Mouse (Mus musculus) right cerebral cortex, postnatal 36 days (tissue): ENCODE results near the gene Ptprc.
A peak's percentile ranks its signal among the peaks of the same experiment; 100 is the strongest.

Experiments used
- DNase-seq, 2 experiments: peaks; one replicate each; pipeline ENCODE4 v3.0.0; 2022; ENCODE audit warnings: low spot score in 2 of 2, mixed read lengths in 1 of 2

Gene Ptprc

DNA sequence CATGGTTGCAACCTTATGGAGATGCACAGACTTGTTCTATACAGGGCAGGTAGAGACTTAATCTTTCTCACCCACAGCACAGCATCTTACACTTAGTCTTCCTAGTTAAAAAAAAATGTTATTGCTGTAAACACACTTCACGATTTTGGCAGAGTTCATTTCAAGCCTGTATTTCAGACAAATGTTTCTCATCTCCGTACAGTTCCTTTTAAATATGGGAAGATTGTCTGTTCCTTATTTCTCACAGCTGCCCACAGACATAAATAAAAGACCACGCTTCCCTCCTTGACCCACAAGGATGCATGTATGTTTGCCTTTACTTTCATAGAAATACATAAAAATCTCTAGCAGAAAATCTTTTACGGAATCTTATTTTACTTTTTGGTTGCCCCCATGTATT lies 22.4 kb downstream of the Ptprc start:
- no peak for DNase-seq

DNA sequence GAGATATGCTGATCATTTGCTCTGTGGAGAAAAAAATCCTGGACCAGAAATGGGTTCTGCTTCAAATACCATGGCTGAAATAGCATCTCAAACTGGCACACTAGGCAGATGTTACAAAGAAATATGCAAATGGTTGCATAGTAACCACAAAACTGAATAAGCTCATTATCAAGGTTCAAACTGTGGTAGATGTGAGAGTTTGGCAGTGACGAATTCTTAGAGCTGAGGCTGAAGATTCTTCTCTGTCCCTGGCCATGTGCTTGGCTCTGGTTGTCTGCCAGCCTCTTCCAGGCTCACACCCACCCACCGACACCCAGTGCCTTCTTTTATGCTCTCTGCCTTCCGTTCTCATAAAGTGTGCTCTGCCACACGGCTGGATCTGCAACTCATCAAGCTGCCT lies 26.7 kb downstream of the Ptprc start:
- peak; percentile 74 to 87 for DNase-seq

DNA sequence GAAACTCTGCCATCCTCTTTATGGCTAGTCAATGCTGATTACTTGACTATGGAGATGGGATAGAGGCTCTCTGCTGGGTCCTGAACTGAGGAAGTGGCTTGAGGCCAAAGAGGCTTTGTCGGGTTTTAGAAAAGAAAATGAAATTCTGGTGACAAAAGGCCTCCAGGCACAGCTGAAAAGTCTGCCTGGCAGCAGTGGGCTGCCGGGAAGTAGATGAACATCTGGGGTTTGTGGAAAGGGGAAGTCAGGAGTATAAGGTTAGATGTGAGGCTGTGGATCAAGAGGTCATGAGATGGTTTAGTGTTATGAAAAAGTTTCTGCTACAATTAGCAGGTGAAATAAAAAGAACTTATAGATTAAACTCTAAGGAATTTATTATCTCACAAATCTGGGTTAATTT lies 29.9 kb downstream of the Ptprc start:
- DNase-seq = no peak

DNA sequence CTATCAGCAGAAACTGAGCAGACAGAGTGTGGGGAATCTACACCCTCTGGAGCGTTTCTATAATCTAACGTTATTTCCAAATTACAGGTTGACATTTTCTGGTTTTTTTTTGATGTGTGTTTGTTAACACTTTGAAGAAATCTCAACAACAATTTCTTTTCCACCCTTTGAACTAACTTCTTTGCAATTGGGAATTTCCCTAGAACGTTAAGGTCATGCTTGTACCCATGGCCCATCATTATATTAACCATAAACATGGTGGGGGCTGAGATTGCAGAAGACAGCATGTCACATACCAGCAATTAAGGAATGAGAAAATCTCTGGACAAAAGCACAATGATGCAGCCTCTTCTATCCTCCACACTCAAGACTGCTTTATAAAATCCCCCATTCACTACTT lies 30.4 kb downstream of the Ptprc start:
- no peak for DNase-seq

DNA sequence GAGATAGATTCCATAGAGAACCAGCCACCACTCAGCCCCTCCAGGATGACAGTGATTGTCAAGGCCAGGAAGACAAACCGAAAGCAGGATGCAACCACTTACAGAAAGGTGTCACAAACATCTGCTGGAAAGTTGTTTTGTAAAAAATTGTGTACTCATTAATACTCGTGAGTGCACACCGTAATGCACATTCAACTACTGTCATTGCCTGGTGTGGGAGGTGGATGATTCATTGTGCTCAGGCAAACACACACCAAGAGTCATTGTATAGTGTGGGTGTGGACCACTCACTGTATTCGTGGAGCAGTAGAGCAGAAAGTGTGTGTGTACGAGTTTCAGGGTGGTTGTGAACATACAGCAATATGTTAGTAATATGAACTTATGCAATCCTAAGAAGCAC lies 31.1 kb downstream of the Ptprc start:
- no peak for DNase-seq

DNA sequence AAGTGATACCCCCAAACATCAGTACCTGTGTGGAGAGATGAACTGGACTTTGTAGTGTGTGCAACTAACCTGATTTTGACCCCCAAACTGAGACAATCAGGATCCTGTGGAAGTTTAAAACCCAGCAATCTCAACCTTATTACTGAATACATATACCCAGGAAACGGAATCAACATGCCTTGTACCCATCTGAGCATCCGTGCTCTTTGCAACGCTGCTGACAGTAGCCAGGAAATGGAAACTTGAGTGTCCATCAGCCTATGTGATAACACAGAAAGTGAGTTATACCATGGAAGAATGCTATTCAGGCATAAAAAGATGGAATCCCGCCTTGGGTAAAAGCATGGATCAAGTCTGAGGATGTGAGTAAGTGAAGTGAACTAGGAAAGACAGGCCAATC lies 34.7 kb downstream of the Ptprc start:
- no peak for DNase-seq

DNA sequence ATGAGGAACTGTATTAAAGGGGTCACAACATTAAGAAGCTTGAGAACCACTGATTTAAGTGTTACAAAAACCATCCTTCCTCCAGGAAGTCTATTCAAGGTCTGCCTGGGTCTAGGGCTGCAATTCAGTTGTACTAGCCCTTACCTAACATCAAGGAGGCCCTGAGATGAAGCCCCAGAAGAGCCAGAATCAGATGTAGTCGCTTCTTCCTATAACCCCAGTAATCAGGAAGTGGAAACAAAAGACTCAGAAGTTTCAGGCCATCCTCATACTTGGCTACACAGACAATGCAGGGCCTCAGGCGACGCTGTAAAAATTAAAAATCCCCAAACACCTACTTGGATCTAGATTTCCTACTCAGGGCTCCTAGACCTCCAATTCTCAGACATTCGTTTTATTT lies 37.8 kb downstream of the Ptprc start:
- no peak for DNase-seq

DNA sequence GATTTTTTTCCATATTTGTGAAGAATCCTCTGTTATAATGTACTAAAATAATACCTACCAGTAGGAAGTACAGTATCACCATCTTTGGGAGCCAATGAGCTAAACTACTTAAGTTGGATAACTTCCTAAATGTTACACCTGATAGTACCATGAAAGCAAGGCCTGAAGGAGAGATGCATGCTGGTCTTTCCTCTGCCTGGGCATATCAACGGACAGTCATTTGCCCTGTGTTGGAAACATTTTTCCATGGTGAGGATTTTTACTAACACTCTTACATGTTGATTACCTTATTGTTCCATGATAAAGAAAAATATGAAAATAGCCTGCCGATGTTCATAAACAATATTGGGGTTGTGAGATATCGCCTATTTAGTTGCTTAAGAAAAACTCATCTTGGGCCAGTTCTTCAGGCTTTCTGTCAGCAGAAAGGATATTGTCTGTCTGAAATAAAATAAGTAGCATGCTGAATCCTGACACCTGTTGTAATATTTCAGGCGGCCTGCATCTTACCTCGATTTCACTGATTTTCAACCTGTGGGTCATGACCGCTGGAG lies 38.4 kb downstream of the Ptprc start:
- no peak for DNase-seq

DNA sequence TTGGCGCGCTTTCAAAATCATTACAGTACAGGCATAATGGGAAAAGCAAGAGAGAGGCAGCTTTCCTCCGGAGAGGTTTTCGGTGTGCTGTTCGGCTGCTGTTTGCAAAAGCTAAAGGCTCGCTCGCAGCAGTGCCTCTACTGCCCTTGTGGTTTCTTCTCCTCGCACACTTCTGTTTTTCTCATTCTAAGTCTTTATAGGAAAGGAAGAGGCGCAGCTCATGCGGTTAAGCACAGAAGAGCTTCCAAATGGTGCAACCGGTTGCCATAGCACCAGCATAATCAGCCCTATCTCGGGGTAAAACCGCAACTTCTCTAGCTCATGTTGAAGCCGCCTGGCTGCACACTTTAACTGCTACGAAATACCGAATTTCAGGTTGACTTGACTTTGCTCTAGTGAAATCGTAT lies 39.1 kb downstream of the Ptprc start:
- peak; percentile 52 to 75 for DNase-seq

DNA sequence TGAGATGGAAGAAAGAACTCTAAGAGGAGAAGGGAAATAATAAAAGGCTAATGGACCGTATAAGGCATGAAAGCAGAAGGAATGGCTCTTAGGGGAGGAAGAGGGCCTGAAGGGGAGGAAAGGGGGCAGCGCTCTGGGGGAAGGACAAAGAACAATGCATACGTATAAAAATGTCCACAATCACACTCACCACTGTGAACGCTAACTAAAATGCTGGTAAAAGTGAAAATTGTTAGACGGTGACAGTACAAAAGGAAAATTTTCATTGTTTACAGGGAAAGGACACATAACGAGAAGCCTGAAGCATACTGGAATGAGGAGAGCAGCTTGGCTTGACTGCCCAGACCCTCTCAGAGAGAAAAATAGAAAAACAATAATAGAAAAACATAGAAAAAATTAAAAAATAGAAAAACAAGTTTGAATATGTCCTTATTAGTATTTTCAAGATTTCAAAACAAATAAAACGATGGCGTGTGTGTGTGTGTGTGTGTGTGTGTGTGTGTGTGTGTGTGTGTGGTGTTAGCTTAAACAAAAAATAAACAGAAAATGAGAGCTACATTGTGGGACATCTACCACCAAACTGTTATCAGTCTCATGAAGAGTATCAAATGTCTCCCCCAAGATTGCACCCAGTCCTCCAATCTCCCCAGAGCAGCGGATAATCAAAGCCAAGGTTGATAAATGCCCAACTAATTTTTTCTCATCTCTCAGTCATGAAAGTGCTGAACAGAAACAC lies 39.7 kb downstream of the Ptprc start:
- DNase-seq = no peak

DNA sequence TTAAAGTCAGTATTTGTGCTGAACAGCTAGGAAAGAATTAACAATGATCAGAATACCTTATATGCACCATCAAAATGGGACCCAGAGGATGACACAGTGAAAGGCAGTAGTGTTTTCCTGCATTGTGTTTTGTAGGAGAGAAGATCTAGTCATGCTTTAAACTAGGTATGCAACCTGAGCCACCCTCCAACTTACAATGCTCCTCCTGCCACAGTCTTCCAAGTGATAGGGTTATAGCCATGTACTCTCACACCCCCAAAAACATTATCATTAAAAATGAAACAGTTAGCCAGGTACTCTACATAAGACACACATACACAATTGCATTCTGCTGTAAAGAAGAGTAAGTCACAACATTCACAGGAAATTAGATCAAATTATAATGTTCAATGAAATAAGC lies 40.4 kb downstream of the Ptprc start:
- DNase-seq = no peak

DNA sequence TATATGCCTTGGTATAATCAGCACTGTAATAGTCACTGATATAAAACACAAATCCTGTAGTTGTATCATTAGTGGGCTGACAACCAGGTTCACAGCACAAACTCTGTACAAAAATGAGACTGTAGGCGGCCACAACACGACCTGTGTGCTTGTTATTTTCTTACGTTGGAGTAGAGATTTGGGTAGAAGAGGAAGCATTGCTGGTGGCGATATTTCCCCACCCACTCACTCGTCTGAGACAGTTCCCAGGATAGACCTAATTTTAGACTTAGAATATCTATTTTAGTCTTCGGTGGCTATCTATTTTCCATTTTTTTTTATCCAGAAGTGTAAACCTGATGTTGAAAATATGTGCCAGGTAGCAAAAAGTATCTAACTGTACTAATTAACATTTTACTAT lies 41.2 kb downstream of the Ptprc start:
- DNase-seq = no peak

DNA sequence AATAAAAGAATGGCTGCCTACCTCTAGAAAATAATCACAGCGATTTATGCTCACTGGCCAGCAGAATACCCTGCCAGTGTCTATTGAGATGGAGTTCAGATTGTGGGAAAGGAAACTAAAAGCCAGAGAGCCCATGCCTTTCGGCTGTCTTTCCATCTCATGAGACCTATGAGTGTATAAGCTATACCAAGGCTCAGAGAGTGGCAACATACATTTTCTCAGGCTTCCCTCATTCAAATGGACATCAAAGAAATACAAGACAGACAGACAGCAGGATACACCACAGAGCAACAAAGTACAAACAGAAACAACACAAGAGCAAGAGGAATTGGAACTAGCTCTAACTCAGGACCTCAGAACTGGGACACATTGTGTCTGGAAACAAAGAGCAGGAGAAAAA lies 43.8 kb downstream of the Ptprc start:
- no peak for DNase-seq

DNA sequence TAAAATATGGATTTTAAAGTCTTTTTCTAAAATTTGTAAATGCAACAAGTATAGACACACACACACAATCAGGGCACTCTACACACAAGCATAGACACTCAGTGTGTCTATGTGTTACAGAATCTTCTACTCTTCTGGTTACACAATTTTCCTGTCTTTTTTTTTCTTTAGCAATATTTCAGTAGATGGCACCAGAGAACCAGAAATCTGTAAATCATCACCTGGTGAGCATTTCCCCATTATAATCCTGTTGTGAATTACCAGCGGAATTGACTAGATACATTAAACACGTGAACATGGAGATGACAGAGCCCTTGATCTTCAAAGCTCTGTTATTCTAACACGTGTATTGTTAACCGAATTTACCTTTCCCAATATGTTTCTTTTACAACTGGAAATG lies 45.4 kb downstream of the Ptprc start:
- no peak for DNase-seq

DNA sequence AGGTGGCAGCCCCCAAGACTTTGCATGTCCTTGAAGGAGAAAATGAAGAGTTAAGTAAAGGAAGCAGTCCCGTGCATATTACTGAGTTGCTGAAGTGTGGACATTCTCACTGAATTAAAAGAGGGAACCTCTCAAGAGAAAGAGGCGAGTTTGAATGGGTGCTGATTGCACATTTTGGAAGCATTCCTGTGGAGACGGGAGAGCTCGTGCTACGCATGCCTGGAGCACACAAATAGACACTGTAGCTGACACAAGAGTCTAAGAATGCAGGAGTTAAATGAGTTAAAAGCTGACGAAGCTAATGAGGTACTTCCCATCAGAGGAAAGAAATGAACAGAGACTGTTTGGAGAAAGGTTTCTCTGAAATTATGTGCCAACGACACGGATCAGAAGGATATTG lies 48.7 kb downstream of the Ptprc start:
- DNase-seq = peak in 1 of 2 experiments; percentile 17

DNA sequence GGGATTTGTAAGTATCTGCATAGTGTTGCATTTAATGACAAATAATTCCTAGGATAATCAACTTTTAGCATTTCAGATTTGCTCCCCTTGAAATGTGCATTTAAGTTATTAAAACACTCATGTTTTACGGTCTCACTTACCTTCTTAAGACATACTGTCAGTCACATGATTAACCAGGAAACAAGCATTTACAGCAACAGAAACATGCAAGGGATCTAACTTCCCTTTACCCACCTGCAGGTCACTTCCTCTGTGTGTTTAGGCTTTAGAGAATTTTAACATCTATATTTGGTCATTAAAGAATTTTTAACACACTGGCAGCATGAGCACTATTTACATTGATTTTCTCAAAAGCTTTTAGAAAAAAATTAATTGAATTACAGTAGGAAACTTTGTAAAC lies 50.2 kb downstream of the Ptprc start:
- no peak for DNase-seq

DNA sequence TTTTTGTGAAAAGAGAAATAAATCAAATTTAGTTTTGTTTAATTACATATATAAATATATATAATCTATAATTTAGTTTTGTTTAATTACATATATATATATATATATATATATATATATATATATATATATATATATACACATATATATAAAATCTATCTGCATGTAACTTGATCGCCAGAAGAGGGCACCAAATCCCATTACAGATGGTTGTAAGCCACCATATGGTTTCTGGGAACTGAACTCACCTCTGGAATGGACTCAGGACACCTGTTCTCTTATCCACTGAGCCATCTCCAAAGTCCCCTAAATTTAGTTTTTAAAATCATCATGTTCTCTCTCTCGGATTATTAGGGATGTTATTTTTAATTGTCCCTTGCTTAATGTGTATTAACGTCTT lies 51.6 kb downstream of the Ptprc start:
- no peak for DNase-seq

DNA sequence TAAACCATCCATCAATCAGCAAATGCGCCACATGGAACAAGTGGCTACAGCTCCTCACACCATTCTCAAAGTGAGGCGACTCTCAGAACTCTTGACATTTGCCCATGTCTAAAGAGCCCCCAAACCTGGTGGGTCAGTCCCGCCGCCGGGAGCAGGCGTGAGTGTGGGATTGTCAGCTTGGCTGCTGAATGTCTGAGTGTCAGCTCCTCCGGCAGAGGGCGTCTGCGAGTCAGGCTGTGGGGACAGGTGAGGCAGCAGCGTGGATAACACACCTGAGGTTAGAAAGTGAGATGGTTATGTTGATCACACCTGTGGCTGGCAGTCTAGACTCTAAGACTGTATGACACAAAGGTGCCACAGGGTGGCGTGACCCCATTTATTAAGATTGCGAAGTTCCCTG lies 55.6 kb downstream of the Ptprc start:
- DNase-seq = no peak

DNA sequence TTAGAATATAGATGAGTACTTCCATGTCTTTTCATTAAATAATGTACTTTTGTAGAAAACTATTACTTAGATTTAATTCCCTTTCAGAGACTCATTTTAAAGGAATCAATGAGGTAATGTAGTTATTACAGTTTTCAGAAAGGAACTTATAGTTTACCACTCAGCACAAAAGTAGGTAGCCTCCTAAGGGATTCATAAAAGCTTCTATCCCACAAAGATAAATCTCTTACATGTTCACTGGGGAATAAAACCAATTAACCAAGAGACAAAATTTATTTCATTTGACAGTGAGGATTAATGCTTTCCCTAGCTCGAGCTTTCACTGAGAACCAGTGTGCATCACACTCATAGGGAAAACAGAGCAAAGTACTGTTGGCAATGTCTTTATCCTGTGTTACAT lies 82.3 kb downstream of the Ptprc start:
- no peak for DNase-seq

DNA sequence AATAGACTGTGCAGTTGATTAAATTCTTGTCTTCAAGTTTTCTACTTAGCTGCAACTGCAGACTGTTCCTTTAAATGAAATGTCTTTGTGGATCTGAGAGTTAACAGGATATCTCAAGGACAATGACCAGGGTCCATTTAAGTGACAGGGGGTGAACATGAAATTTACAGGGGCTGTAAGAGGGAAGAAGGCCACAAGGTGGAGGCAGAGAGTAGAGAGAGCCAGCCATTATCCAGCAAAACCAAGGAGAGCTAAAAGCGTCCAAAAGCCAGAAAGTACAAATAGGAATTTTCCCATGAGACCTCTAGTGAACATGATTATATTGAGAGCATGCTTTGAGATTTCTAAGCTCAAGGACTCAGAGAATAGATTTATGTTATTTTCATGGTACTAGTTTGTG lies 89.7 kb downstream of the Ptprc start:
- DNase-seq = no peak

DNA sequence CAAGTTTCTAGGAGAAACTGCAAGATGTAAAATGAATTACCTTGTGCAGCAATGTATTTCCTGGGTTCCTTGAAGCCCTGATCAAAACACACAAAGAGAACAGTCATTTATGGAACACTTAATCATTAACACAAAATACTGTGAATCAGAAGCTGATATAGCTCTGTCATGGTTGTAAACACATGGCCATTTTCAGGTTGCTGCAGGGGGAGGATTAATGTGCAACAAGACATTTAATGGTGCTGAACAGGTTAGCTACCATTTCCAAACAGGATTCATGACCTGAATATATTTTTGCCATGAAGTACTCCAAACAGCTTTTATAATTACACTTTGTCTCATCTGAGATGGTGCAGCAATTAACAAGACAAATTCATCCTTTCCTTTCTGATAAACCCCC lies 91.8 kb downstream of the Ptprc start:
- no peak for DNase-seq

DNA sequence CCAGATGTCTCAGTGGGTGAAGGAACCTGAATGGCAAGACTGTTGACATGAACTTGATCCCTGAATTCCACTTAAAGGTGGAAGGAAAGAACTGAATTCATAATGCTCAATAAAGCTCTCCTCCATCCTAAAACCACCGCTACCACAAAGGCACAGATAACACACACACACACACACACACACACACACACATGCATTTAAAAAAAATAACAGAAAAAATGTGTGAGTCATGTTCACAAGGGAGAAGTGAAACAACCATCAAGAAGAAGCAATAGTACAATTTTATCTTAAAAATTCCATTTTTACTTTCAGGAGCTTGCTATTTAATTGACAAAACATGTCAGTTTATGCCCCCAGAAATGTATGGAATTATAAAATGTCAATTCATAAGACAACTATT lies 95.2 kb downstream of the Ptprc start:
- no peak for DNase-seq

DNA sequence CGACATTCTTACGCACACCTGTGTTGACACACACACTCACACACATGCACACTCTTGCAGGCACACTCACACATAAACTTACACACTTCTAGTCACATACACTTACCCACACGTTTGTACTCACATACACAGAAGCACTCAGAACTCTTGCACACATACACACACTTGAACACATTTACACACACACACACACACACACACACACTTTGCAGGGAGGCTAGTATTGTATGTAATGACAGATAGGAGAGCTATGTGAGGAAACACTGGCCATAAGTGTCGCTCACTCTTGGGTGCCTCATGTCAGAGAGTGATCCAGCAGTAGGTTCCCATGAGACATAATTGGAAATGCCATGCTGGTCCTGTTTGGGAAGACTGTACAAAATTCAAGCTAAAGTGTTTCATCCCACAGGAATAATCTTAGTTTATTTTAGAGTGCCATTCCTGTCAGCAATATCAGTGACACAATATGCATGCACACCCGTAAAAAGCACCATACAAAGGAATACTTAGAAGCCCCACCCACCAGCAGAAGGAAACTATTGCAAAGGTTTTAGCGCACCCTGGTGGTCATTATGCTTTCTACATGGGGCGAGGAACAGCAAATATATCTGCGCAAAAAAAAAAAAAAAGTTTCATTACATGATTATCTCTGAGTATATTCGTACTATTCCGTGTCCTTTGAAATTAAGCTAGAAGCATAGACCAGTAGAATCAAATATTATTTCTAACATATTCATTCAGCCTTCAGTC lies 131.1 kb downstream of the Ptprc start:
- peak; percentile 30 to 66 for DNase-seq
